Mouse (Mus musculus): ENCODE results near the gene Opcml. TPM values are rescaled to one million over a fixed set of nuclear protein-coding genes. Genes with fewer than 3 reads are reported as not detected.

Gene Opcml
- total RNA-seq, 1 experiment: 0.49 TPM

DNA sequence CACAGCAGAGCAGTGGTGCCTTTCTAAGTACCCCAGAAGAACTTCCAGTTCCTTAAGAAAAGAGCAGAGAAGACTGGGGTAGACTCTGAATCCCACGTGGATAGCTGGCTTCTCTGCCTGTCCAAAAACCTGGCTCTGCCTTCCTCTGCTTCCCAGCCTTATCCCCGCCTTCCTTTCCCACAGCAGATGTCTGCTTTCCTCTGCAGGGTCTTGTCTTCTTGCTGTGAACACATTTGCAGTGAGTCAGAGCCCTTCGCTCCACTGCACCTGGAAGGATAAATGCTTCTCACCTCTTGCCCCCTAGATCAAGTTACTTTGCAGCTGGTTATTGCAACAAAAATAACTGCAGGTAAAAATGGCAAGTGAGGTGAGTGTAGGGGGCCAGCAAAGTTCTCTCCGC, 290.1 kb downstream of the Opcml start:
- H3K27ac ChIP-seq (ENCODE audit: insufficient read depth, low read depth, low read length, poor library complexity, severe bottlenecking): no peak overlapping the region
- no peak overlapping the region for H3K9ac ChIP-seq (ENCODE audit: insufficient read depth, low read depth, low read length, poor library complexity, severe bottlenecking)
- DNase-seq (ENCODE audit: low read depth, low spot score): no peak
- H3K4me3 ChIP-seq (ENCODE audit: insufficient read depth in 1 of 2, low read depth in 1 of 2, low read length in 2 of 2, poor library complexity in 1 of 2, severe bottlenecking in 1 of 2): no peak overlapping the region
- in situ Hi-C loops (cut with MboI; ENCODE audit: low sequenced_read_pairs in 2 of 2, unreplicated experiment in 2 of 2): no loop called here
- H3K36me3 ChIP-seq (ENCODE audit: control insufficient read depth, insufficient read depth, low read length, poor library complexity, severe bottlenecking): no peaks in the 10 kb centered on the region
- no peak for TF ChIP-seq ZNF384 (IDR thresholded peaks at IDR 0.05; ENCODE audit: low read depth, low read length)
- TF ChIP-seq HCFC1 (IDR thresholded peaks at IDR 0.05; ENCODE audit: borderline replicate concordance, insufficient read depth, low read length): no peak
- no peak for TF ChIP-seq MAFK (IDR thresholded peaks at IDR 0.05; ENCODE audit: insufficient read depth, low read depth, low read length)
- TF ChIP-seq CHD2 (IDR thresholded peaks at IDR 0.05; ENCODE audit: low read depth, low read length): no peak
- TF ChIP-seq ZC3H11A (IDR thresholded peaks at IDR 0.05; ENCODE audit: borderline replicate concordance, low read depth, low read length): no peak
- H3K4me1 ChIP-seq (ENCODE audit: control insufficient read depth in 2 of 2, insufficient read depth in 2 of 2, low read length in 2 of 2, poor library complexity in 1 of 2): no peaks in the 10 kb centered on the region
- no peaks in the 10 kb centered on the region for H3K9me3 ChIP-seq (ENCODE audit: control insufficient read depth, insufficient read depth, low read depth, low read length)

DNA sequence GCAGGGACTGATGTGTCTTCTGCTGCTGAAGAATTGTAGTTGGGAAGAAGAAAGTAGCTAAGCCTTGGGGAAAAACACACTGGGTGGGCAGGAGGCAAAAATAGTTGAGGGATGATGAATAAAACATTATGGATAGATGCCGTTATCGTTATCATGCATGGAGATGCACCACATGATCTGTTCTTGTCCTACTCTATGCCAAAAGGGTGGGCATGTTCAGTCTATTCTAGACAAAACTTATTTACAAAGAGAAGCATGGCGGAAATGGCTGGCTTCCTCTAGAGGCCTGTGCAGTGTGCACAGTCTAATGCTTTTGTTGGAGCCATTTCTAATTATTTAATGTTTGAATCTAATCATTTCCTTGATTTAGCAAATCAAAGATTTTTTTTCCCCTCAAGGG, 293.2 kb downstream of the Opcml start:
- no peak for TF ChIP-seq MAFK (IDR thresholded peaks at IDR 0.05; ENCODE audit: insufficient read depth, low read depth, low read length)
- in situ Hi-C loops (cut with MboI; ENCODE audit: low sequenced_read_pairs in 2 of 2, unreplicated experiment in 2 of 2): no loop called here
- Histone ChIP-seq H3K9ac (ENCODE audit: insufficient read depth, low read depth, low read length, poor library complexity, severe bottlenecking) (no peak overlapping the region), H3K4me3 (ENCODE audit: insufficient read depth in 1 of 2, low read depth in 1 of 2, low read length in 2 of 2, poor library complexity in 1 of 2, severe bottlenecking in 1 of 2) (no peak overlapping the region), H3K4me1 (ENCODE audit: control insufficient read depth in 2 of 2, insufficient read depth in 2 of 2, low read length in 2 of 2, poor library complexity in 1 of 2) (no peaks in the 10 kb centered on the region), H3K36me3 (ENCODE audit: control insufficient read depth, insufficient read depth, low read length, poor library complexity, severe bottlenecking) (no peaks in the 10 kb centered on the region), H3K27ac (ENCODE audit: insufficient read depth, low read depth, low read length, poor library complexity, severe bottlenecking) (no peak overlapping the region), H3K9me3 (ENCODE audit: control insufficient read depth, insufficient read depth, low read depth, low read length) (no peaks in the 10 kb centered on the region)
- no peak for DNase-seq (ENCODE audit: low read depth, low spot score)

DNA sequence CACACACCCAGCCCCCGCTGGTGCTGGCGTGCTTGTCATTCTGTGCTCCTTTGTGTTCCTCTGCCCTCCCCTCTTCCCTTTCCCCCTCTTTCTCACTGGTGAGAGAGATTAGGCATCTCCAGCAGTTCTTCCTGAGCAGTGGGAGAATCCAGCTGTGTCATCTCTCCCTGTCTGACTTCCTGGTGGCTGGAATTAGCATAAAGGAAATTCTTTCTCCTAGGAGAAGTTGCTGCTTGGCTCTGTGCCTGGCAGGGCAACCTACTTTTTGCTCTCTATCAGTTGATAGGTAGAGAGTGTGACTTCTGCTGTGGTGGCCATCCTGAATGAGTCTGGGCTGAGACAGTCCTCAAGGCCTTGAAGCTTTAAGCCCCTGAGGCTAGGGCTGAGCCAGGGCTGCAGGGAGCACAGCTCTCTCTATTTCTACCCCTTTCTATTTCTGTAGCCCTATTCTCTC, 293.7 kb downstream of the Opcml start:
- in situ Hi-C loops (cut with MboI; ENCODE audit: low sequenced_read_pairs in 2 of 2, unreplicated experiment in 2 of 2): no loop called here
- H3K36me3 ChIP-seq (ENCODE audit: control insufficient read depth, insufficient read depth, low read length, poor library complexity, severe bottlenecking): no peaks in the 10 kb centered on the region
- no peaks in the 10 kb centered on the region for H3K4me1 ChIP-seq (ENCODE audit: control insufficient read depth in 2 of 2, insufficient read depth in 2 of 2, low read length in 2 of 2, poor library complexity in 1 of 2)
- TF ChIP-seq ZNF384 (IDR thresholded peaks at IDR 0.05; ENCODE audit: low read depth, low read length) (no peak), HCFC1 (IDR thresholded peaks at IDR 0.05; ENCODE audit: borderline replicate concordance, insufficient read depth, low read length) (no peak), ZC3H11A (IDR thresholded peaks at IDR 0.05; ENCODE audit: borderline replicate concordance, low read depth, low read length) (no peak), MAFK (IDR thresholded peaks at IDR 0.05; ENCODE audit: insufficient read depth, low read depth, low read length) (no peak), CHD2 (IDR thresholded peaks at IDR 0.05; ENCODE audit: low read depth, low read length) (no peak)
- H3K9me3 ChIP-seq (ENCODE audit: control insufficient read depth, insufficient read depth, low read depth, low read length): no peaks in the 10 kb centered on the region
- no peak overlapping the region for H3K27ac ChIP-seq (ENCODE audit: insufficient read depth, low read depth, low read length, poor library complexity, severe bottlenecking)
- no peak overlapping the region for H3K9ac ChIP-seq (ENCODE audit: insufficient read depth, low read depth, low read length, poor library complexity, severe bottlenecking)
- no peak for DNase-seq (ENCODE audit: low read depth, low spot score)
- no peak overlapping the region for H3K4me3 ChIP-seq (ENCODE audit: insufficient read depth in 1 of 2, low read depth in 1 of 2, low read length in 2 of 2, poor library complexity in 1 of 2, severe bottlenecking in 1 of 2)

DNA sequence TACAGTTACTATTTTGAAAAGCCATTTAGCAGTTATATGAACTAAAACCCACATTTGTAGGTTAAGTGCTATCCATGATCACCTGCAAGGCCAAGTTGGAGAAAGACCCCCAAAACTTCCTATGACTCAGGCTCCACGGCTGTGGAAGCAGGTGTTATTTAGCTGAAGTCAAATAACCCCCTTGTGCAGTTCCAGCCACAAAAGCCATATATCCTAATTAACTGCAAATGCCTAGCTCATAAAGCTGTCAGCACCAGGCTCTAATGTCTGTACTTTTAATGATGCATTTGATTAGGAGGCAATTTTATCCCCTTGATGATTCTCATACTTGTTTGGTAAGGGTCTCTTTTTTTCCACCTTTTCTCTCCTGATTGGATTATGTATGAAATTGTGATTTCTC, 300.8 kb downstream of the Opcml start:
- H3K27ac ChIP-seq (ENCODE audit: insufficient read depth, low read depth, low read length, poor library complexity, severe bottlenecking): no peak overlapping the region
- no peak overlapping the region for H3K4me3 ChIP-seq (ENCODE audit: insufficient read depth in 1 of 2, low read depth in 1 of 2, low read length in 2 of 2, poor library complexity in 1 of 2, severe bottlenecking in 1 of 2)
- DNase-seq (ENCODE audit: low read depth, low spot score): no peak
- H3K9me3 ChIP-seq (ENCODE audit: control insufficient read depth, insufficient read depth, low read depth, low read length): no peaks in the 10 kb centered on the region
- TF ChIP-seq CHD2 (IDR thresholded peaks at IDR 0.05; ENCODE audit: low read depth, low read length) (no peak), MAFK (IDR thresholded peaks at IDR 0.05; ENCODE audit: insufficient read depth, low read depth, low read length) (no peak), ZC3H11A (IDR thresholded peaks at IDR 0.05; ENCODE audit: borderline replicate concordance, low read depth, low read length) (no peak), HCFC1 (IDR thresholded peaks at IDR 0.05; ENCODE audit: borderline replicate concordance, insufficient read depth, low read length) (no peak), ZNF384 (IDR thresholded peaks at IDR 0.05; ENCODE audit: low read depth, low read length) (no peak)
- H3K36me3 ChIP-seq (ENCODE audit: control insufficient read depth, insufficient read depth, low read length, poor library complexity, severe bottlenecking): no peaks in the 10 kb centered on the region
- in situ Hi-C loops (cut with MboI; ENCODE audit: low sequenced_read_pairs in 2 of 2, unreplicated experiment in 2 of 2): no loop called here
- no peaks in the 10 kb centered on the region for H3K4me1 ChIP-seq (ENCODE audit: control insufficient read depth in 2 of 2, insufficient read depth in 2 of 2, low read length in 2 of 2, poor library complexity in 1 of 2)
- H3K9ac ChIP-seq (ENCODE audit: insufficient read depth, low read depth, low read length, poor library complexity, severe bottlenecking): no peak overlapping the region

DNA sequence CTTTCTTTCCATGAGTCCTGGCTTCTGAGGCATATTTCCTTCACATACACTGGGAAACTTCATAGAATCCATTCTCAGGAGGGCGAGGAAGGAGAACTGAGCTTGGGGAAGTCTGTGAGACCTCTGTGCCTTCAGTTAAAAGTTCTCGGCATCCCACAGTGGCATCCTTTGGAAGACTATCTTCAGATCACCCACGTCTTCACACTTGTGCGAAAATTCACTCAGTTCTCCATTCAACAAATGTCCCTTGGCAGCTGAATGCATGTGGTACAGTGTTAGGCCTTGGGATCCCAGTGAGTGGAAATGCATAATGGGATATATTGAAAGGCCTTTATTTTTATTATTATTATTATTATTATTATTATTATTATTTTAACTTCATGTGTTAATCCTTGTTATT, 304.1 kb downstream of the Opcml start:
- no peak for DNase-seq (ENCODE audit: low read depth, low spot score)
- in situ Hi-C loops (cut with MboI; ENCODE audit: low sequenced_read_pairs in 2 of 2, unreplicated experiment in 2 of 2): no loop called here
- no peak overlapping the region for H3K4me3 ChIP-seq (ENCODE audit: insufficient read depth in 1 of 2, low read depth in 1 of 2, low read length in 2 of 2, poor library complexity in 1 of 2, severe bottlenecking in 1 of 2)
- H3K4me1 ChIP-seq (ENCODE audit: control insufficient read depth in 2 of 2, insufficient read depth in 2 of 2, low read length in 2 of 2, poor library complexity in 1 of 2): no peaks in the 10 kb centered on the region
- no peak for TF ChIP-seq HCFC1 (IDR thresholded peaks at IDR 0.05; ENCODE audit: borderline replicate concordance, insufficient read depth, low read length)
- no peak for TF ChIP-seq MAFK (IDR thresholded peaks at IDR 0.05; ENCODE audit: insufficient read depth, low read depth, low read length)
- no peak for TF ChIP-seq ZC3H11A (IDR thresholded peaks at IDR 0.05; ENCODE audit: borderline replicate concordance, low read depth, low read length)
- no peak for TF ChIP-seq CHD2 (IDR thresholded peaks at IDR 0.05; ENCODE audit: low read depth, low read length)
- TF ChIP-seq ZNF384 (IDR thresholded peaks at IDR 0.05; ENCODE audit: low read depth, low read length): no peak
- H3K9me3 ChIP-seq (ENCODE audit: control insufficient read depth, insufficient read depth, low read depth, low read length): no peaks in the 10 kb centered on the region
- no peaks in the 10 kb centered on the region for H3K36me3 ChIP-seq (ENCODE audit: control insufficient read depth, insufficient read depth, low read length, poor library complexity, severe bottlenecking)
- no peak overlapping the region for H3K9ac ChIP-seq (ENCODE audit: insufficient read depth, low read depth, low read length, poor library complexity, severe bottlenecking)
- no peak overlapping the region for H3K27ac ChIP-seq (ENCODE audit: insufficient read depth, low read depth, low read length, poor library complexity, severe bottlenecking)
